Mouse (Mus musculus): ENCODE measurements around the gene Atxn7l2.

DNA sequence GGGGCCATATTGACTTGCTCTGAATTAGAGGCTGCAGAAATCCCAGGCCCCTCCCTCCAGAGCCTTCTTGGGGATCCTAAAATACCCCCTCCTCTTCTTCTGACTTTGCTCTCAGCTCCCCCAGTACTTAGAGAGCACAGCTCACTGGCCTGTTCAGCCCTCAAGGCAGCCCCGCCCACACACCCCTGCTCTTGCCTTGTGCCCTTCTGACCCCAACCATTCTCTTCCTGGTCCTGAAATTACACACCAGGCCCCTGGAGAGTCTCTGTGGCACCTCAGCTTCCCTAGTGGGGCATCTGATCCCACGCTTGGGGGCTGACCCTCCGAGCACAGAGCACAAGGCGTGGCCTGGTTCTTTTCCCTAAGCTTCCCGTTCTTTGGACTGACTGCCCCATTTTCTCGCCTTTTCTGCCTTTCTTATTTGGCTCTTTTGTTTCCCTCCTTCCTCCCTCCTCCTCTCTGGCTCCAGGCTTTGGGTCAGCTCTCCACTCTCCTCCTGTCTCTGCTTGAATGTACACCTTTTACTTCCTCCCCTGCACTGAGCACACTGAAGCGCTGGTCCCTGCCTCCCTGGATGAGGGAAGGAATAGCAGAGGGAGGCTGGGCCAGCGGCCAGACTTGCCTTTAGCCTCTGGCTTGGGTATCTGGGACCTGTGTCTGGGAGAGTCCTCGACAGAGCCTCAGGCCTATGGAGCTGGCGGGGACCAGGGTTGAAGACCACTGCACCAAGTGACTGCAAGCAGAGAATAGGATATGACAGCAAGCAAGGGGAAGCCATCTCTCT, 45.0 kb downstream of the Atxn7l2 start:
- TF ChIP-seq FLI1 (IDR thresholded peaks at IDR 0.05; ENCODE audit: low read length) (no peak), GATA1 (IDR thresholded peaks at IDR 0.05; ENCODE audit: borderline replicate concordance, low read length) (no peak)
